Mouse (Mus musculus) MEL (cell line): Measurements from ENCODE around the gene Satb1. TPM values are rescaled to one million over a fixed set of nuclear protein-coding genes. Genes with fewer than 3 reads are reported as not detected.

Source experiments
- DNase-seq: peaks from one replicate; pipeline ENCODE4 v3.0.0; 2011; ENCODE audit warnings: low read depth, low spot score
- H3K27ac ChIP-seq: 2 replicates; pipeline ENCODE4 v1.5.1; 2012; ENCODE audit warnings: low read depth, mild to moderate bottlenecking, control low read depth, low read length, moderate library complexity; ENCODE audit not compliant: control insufficient read depth
- H3K27me3 ChIP-seq, 2 experiments: fragments of 150-350 bp in 1 of 2; sonication (generic) in 1 of 2; 2 replicates each; pipeline ENCODE4 v1.6.1; 2012; ENCODE audit warnings: low read length in 2 of 2, mild to moderate bottlenecking in 2 of 2, improper control_type of control experiment in 1 of 2, moderate library complexity in 1 of 2; ENCODE audit not compliant: insufficient read depth in 2 of 2, control insufficient read depth in 1 of 2
- H3K36me3 ChIP-seq, 2 experiments: 2 replicates each; pipeline ENCODE4 v1.6.1; 2012 to 2014; ENCODE audit warnings: low read length in 2 of 2, improper control_type of control experiment in 1 of 2, inconsistent platforms in 1 of 2, mild to moderate bottlenecking in 1 of 2; ENCODE audit not compliant: insufficient read depth in 2 of 2, control insufficient read depth in 1 of 2
- H3K4me1 ChIP-seq, 2 experiments: fragments of 150-350 bp in 1 of 2; sonication (generic) in 1 of 2; 2 replicates each; pipeline ENCODE4 v1.6.1; 2012; ENCODE audit warnings: low read length in 2 of 2, improper control_type of control experiment in 1 of 2, mild to moderate bottlenecking in 1 of 2; ENCODE audit not compliant: insufficient read depth in 2 of 2, control insufficient read depth in 1 of 2
- H3K4me3 ChIP-seq, 2 experiments: fragments of 150-350 bp in 1 of 2; sonication (generic) in 1 of 2; 2 replicates each; pipeline ENCODE4 v1.5.1; 2012; ENCODE audit warnings: low read depth in 2 of 2, low read length in 2 of 2, mild to moderate bottlenecking in 2 of 2, moderate library complexity in 2 of 2, control low read depth in 1 of 2, improper control_type of control experiment in 1 of 2; ENCODE audit not compliant: control insufficient read depth in 1 of 2, insufficient read depth in 1 of 2
- H3K79me2 ChIP-seq: 2 replicates; pipeline ENCODE4 v1.6.1; 2012; ENCODE audit warnings: mild to moderate bottlenecking, low read length, moderate library complexity; ENCODE audit not compliant: control insufficient read depth, poor library complexity, insufficient read depth
- H3K9ac ChIP-seq: 2 replicates; pipeline ENCODE4 v1.6.1; 2012; ENCODE audit warnings: low read depth, mild to moderate bottlenecking, control low read depth, low read length, moderate library complexity; ENCODE audit not compliant: control insufficient read depth, poor library complexity, severe bottlenecking
- H3K9me3 ChIP-seq: fragments of 150-350 bp; sonication (generic); replicated peaks from 2 replicates; pipeline ENCODE4 v1.6.1; 2012; ENCODE audit warnings: mild to moderate bottlenecking, low read length, improper control_type of control experiment, moderate library complexity; ENCODE audit not compliant: insufficient read depth
- BHLHE40 ChIP-seq: IDR thresholded peaks from 2 replicates; pipeline ENCODE4 v1.6.1; 2012; ENCODE audit warnings: low read depth, mild to moderate bottlenecking, inconsistent platforms, low read length, improper control_type of control experiment, borderline replicate concordance
- CHD1 ChIP-seq: IDR thresholded peaks from 2 replicates; pipeline ENCODE4 v1.6.1; 2012; ENCODE audit warnings: low read depth, mild to moderate bottlenecking, inconsistent platforms, low read length, improper control_type of control experiment
- ELF1 ChIP-seq: IDR thresholded peaks from 2 replicates; pipeline ENCODE4 v1.6.1; 2014; ENCODE audit warnings: low read depth, mild to moderate bottlenecking, inconsistent platforms, low read length, improper control_type of control experiment, moderate library complexity
- EP300 ChIP-seq, 2 experiments: IDR thresholded peaks; 2 replicates each; pipeline ENCODE4 v1.6.1; 2011; ENCODE audit warnings: improper control_type of control experiment in 2 of 2, low read length in 2 of 2, low read depth in 1 of 2, mild to moderate bottlenecking in 1 of 2
- GABPA ChIP-seq: IDR thresholded peaks from 2 replicates; pipeline ENCODE4 v1.6.1; 2012; ENCODE audit warnings: low read depth, mild to moderate bottlenecking, inconsistent platforms, low read length, improper control_type of control experiment, moderate library complexity
- GATA1 ChIP-seq: IDR thresholded peaks from 2 replicates; pipeline ENCODE4 v1.6.1; 2011; ENCODE audit warnings: low read depth, low read length, improper control_type of control experiment
- HCFC1 ChIP-seq: IDR thresholded peaks from 2 replicates; pipeline ENCODE4 v1.6.1; 2012; ENCODE audit warnings: low read depth, mild to moderate bottlenecking, inconsistent platforms, low read length, improper control_type of control experiment, moderate library complexity
- JUND ChIP-seq: IDR thresholded peaks from 2 replicates; pipeline ENCODE4 v1.6.1; 2011; ENCODE audit warnings: low read depth, mild to moderate bottlenecking, improper control_type of control experiment, low read length
- KAT2A ChIP-seq: conservative IDR thresholded peaks from 2 replicates; pipeline ENCODE4 v1.6.1; 2012; ENCODE audit warnings: low read depth, low read length, improper control_type of control experiment, inconsistent platforms
- MAX ChIP-seq: IDR thresholded peaks from 2 replicates; pipeline ENCODE4 v1.6.1; 2011; ENCODE audit warnings: low read length, improper control_type of control experiment
- MXI1 ChIP-seq: IDR thresholded peaks from 2 replicates; pipeline ENCODE4 v1.6.1; 2011; ENCODE audit warnings: mild to moderate bottlenecking, low read depth, low read length, improper control_type of control experiment
- MYC ChIP-seq: IDR thresholded peaks from 2 replicates; pipeline ENCODE4 v1.6.1; 2011; ENCODE audit warnings: low read depth, mild to moderate bottlenecking, low read length, improper control_type of control experiment, moderate library complexity
- NELFE ChIP-seq: IDR thresholded peaks from 2 replicates; pipeline ENCODE4 v1.6.1; 2011; ENCODE audit warnings: low read depth, low read length, improper control_type of control experiment
- NRF1 ChIP-seq: IDR thresholded peaks from 2 replicates; pipeline ENCODE4 v1.6.1; 2014; ENCODE audit warnings: low read depth, mild to moderate bottlenecking, inconsistent platforms, low read length, improper control_type of control experiment, moderate library complexity; ENCODE audit not compliant: poor library complexity, insufficient read depth, severe bottlenecking
- POLR2A ChIP-seq, 2 experiments: IDR thresholded peaks; 2 replicates each; pipeline ENCODE4 v1.6.1; 2011 to 2012; ENCODE audit warnings: low read length in 2 of 2, mild to moderate bottlenecking in 2 of 2, control low read depth in 1 of 2, improper control_type of control experiment in 1 of 2, low read depth in 1 of 2, moderate library complexity in 1 of 2; ENCODE audit not compliant: control insufficient read depth in 1 of 2, insufficient read depth in 1 of 2, poor library complexity in 1 of 2
- POLR2AphosphoS2 ChIP-seq: IDR thresholded peaks from 2 replicates; pipeline ENCODE4 v1.6.1; 2011; ENCODE audit warnings: low read length, improper control_type of control experiment
- POLR2AphosphoS5 ChIP-seq: IDR thresholded peaks from 2 replicates; pipeline ENCODE4 v1.6.1; 2012; ENCODE audit warnings: low read depth, borderline replicate concordance, mild to moderate bottlenecking, inconsistent platforms, low read length, moderate library complexity, mixed read lengths
- RCOR1 ChIP-seq: IDR thresholded peaks from 2 replicates; pipeline ENCODE4 v1.6.1; 2012; ENCODE audit warnings: low read depth, mild to moderate bottlenecking, inconsistent platforms, low read length, improper control_type of control experiment
- SMC3 ChIP-seq: IDR thresholded peaks from 2 replicates; pipeline ENCODE4 v1.6.1; 2011; ENCODE audit warnings: low read depth, low read length, improper control_type of control experiment
- TBP ChIP-seq: IDR thresholded peaks from 2 replicates; pipeline ENCODE4 v1.8.0; 2011; ENCODE audit warnings: low read depth, low read length, improper control_type of control experiment
- USF1 ChIP-seq: IDR thresholded peaks from 2 replicates; pipeline ENCODE4 v1.6.1; 2014; ENCODE audit warnings: low read depth, mild to moderate bottlenecking, inconsistent platforms, low read length, improper control_type of control experiment, moderate library complexity
- ZKSCAN1 ChIP-seq: IDR thresholded peaks from 2 replicates; pipeline ENCODE4 v1.6.1; 2012; ENCODE audit warnings: low read depth, mild to moderate bottlenecking, inconsistent platforms, low read length, improper control_type of control experiment, moderate library complexity
- ZMIZ1 ChIP-seq: IDR thresholded peaks from 2 replicates; pipeline ENCODE4 v1.6.1; 2012; ENCODE audit warnings: low read depth, mild to moderate bottlenecking, inconsistent platforms, low read length, improper control_type of control experiment, moderate library complexity
- ZNF384 ChIP-seq: IDR thresholded peaks from 2 replicates; pipeline ENCODE4 v1.6.1; 2012; ENCODE audit warnings: low read depth, mild to moderate bottlenecking, inconsistent platforms, low read length, improper control_type of control experiment
- polyA plus RNA-seq, 2 experiments: library from polyadenylated mRNA; stranded (reverse) in 1 of 2; unstranded in 1 of 2; fragments of >175 nt in 1 of 2; fragments of >200 nt in 1 of 2; gene quantifications; 2 replicates each; pipeline versions ENCODE4 v1.2.1 to v1.2.4; 2012; ENCODE audit warnings: low replicate concordance in 2 of 2, low read depth in 1 of 2; ENCODE audit not compliant: insufficient read length in 2 of 2, insufficient read depth in 1 of 2, missing spikeins in 1 of 2
- total RNA-seq: library from RNA; depleted of rRNA; stranded (reverse); fragments of 300-350 nt; gene quantifications from 2 replicates; pipeline ENCODE4 v1.2.3, GENCODE M21; 2012

Satb1 gene
- total and polyA plus RNA-seq, 3 experiments, result 0.08 TPM; not detected in 2

DNA sequence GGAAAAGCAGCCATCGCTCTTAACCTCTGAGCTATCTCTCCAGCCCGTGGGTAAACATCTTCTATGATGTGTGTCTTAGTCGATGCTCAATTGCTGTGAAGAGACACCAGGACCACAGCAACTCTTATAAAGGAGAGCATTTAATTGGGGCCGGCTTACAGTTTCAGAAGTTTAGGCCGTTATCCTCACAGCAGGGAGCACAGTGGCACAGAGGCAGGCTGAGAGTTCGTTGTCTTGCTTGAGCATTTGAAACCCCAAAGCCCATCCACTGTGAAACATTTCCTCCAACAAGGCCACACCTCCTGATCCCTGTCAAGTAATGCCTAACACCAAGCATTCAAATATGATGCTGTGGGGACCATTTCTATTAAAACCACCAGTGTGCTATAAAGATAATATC, 7.5 kb upstream of the Satb1 start:
- Histone ChIP-seq H3K4me1 (no peaks in the 10 kb centered on the region), H3K9me3 (no peaks in the 10 kb centered on the region)
- DNase-seq, result no peak

GRCm38 (mm10) chr17:51839484-51839883, 6.4 kb upstream of the Satb1 start:
- Histone ChIP-seq H3K79me2 (no peaks in the 10 kb centered on the region), H3K9ac (no peak overlapping the region), H3K9me3 (no peaks in the 10 kb centered on the region), H3K4me1 (no peaks in the 10 kb centered on the region), H3K27me3 (no peaks in the 10 kb centered on the region), H3K36me3 (no peaks in the 10 kb centered on the region), H3K27ac (no peak overlapping the region), H3K4me3 (no peak overlapping the region)
- no peak for DNase-seq
- TF ChIP-seq CHD1 (no peak), RCOR1 (no peak), ZNF384 (no peak), USF1 (no peak), SMC3 (no peak), ELF1 (no peak), MXI1 (no peak), KAT2A (no peak), MAX (no peak), TBP (no peak), BHLHE40 (no peak), HCFC1 (no peak), ZKSCAN1 (no peak), ZMIZ1 (no peak), POLR2A (IDR thresholded peaks at IDR 0.05; ENCODE audit: control insufficient read depth in 1 of 2, insufficient read depth in 1 of 2, low read depth in 1 of 2, low read length in 2 of 2, poor library complexity in 1 of 2) (no peak), JUND (no peak), GABPA (no peak)

More for the DNA sequence above, 7.5 kb upstream of the Satb1 start:
- TF ChIP-seq GABPA, result no peak
- no peak for TF ChIP-seq USF1
- no peak for TF ChIP-seq ZMIZ1
- no peak for TF ChIP-seq SMC3
- no peak for TF ChIP-seq BHLHE40
- no peak for TF ChIP-seq MAX
- TF ChIP-seq POLR2AphosphoS5, result no peak
- no peak for TF ChIP-seq NELFE
- no peak for TF ChIP-seq NRF1
- TF ChIP-seq MYC, result no peak
- TF ChIP-seq POLR2AphosphoS2, result no peak
- no peak for TF ChIP-seq RCOR1
- TF ChIP-seq POLR2A (IDR thresholded peaks at IDR 0.05; ENCODE audit: control insufficient read depth in 1 of 2, insufficient read depth in 1 of 2, low read depth in 1 of 2, low read length in 2 of 2, poor library complexity in 1 of 2), result no peak
- TF ChIP-seq JUND, result no peak
- no peak for TF ChIP-seq MXI1
- no peak for TF ChIP-seq CHD1
- TF ChIP-seq GATA1, result no peak
- TF ChIP-seq EP300 (IDR thresholded peaks at IDR 0.05; ENCODE audit: low read depth in 1 of 2, low read length in 2 of 2), result no peak
- Histone ChIP-seq H3K79me2 (no peaks in the 10 kb centered on the region), H3K36me3 (no peaks in the 10 kb centered on the region), H3K27me3 (no peaks in the 10 kb centered on the region), H3K9ac (no peak overlapping the region), H3K4me3 (no peak overlapping the region), H3K27ac (no peak overlapping the region)
